Comparison of ENCODE assay signal across 12 mouse cellular contexts in genomic region chr15:98714230-98714652, GRCm38 (mm10). TPM values are rescaled to one million over a fixed set of nuclear protein-coding genes. Genes with fewer than 3 reads are reported as not detected.
A peak's percentile ranks its signal among the peaks of the same experiment; 100 is the strongest.
DNase-seq lines count a peak whose midpoint lies in the region; ATAC-seq and TF ChIP-seq lines count a peak whose summit lies in the region.
"Had no signal": no experiment of that assay in that cellular context is flagged by ENCODE, and none has a peak within 500 bp of the region (broad histone marks: within the 10 kb centered on the region; RNA-seq: fewer than 3 reads in every experiment).

No protein-coding gene starts in this region.

- TF ChIP-seq POLR2A in lung, adult 2 months (IDR thresholded peaks at IDR 0.05; ENCODE audit: borderline replicate concordance, extremely low read depth, low read depth, low read length) = no peak

- no peak for ATAC-seq in cerebellum, adult (ENCODE audit: insufficient number of reproducible peaks, low FRiP score, low TSS enrichment)
- ATAC-seq in heart, postnatal 0 days (ENCODE audit: insufficient read depth, low read depth) = peak; percentile 75

- no peak overlapping the region for H3K9ac ChIP-seq in heart, postnatal 0 days (replicated peaks; ENCODE audit: low read depth, low read length)
- H3K9ac ChIP-seq: heart, embryonic 13.5 days; neural tube, embryonic 13.5 days had no signal

- DNase-seq in cerebellum, postnatal 10 days = peak; percentile 89 to 90
- peak; percentile 79 for DNase-seq in 416B (ENCODE audit: low read depth)
- peak; percentile 58 for DNase-seq in heart, postnatal 0 days (ENCODE audit: low spot score)
- DNase-seq in lung, adult 2 months = peak; percentile 50
- no peak for DNase-seq in urinary bladder, postnatal 14 days (ENCODE audit: low spot score)
- DNase-seq in cerebellum, adult 8-10 months = no peak
- DNase-seq in thymus, postnatal 14 days = no peak

- 25% methylated on average over 5 of the region's 5 CpGs for WGBS in heart, postnatal 0 days
- WGBS in lung, adult 2 months = 20% methylated on average over 5 of the region's 5 CpGs

- no peak for TF ChIP-seq EP300 in heart, postnatal 0 days (IDR thresholded peaks at IDR 0.05; ENCODE audit: low read depth)

- 0 out of 2 replicates have a peak overlapping the region, but pooled peaks have one; percentile 7 for H3K4me2 ChIP-seq in heart, postnatal 0 days (ENCODE audit: low read depth, low read length)
- H3K4me2 ChIP-seq: heart, embryonic 13.5 days; neural tube, embryonic 13.5 days had no signal

- peak overlapping the region; percentile 62 for H3K27ac ChIP-seq in heart, postnatal 0 days (ENCODE audit: low read depth)
- H3K27ac ChIP-seq: heart, embryonic 13.5 days; layer of hippocampus, adult 2 months; neural tube, embryonic 13.5 days had no signal

- H3K4me1 ChIP-seq in heart, postnatal 0 days (ENCODE audit: control insufficient read depth, insufficient read depth) = peaks cover 9% of the 10 kb centered on the region
- H3K4me1 ChIP-seq in lung, adult 2 months (ENCODE audit: control insufficient read depth, insufficient read depth, low read length) = 0 out of 2 replicates have a peak, but pooled peaks cover 2% of the 10 kb centered on the region
- H3K4me1 ChIP-seq: neural tube, embryonic 13.5 days had no signal

- H3K36me3 ChIP-seq in heart, postnatal 0 days (replicated peaks; ENCODE audit: control insufficient read depth, insufficient read depth, low read length) = no peaks in the 10 kb centered on the region
- H3K36me3 ChIP-seq: heart, embryonic 13.5 days; neural tube, embryonic 13.5 days had no signal

- TF ChIP-seq CTCF in heart, postnatal 0 days (IDR thresholded peaks at IDR 0.05; ENCODE audit: low read depth) = no peak
- peak; percentile 11; the same call in 1 of the 2 replicates for TF ChIP-seq CTCF in lung, adult 2 months (IDR thresholded peaks at IDR 0.05; ENCODE audit: insufficient read depth, low read length)

- H3K27me3 ChIP-seq in heart, postnatal 0 days (ENCODE audit: control insufficient read depth, insufficient read depth, low read length) = no peaks in the 10 kb centered on the region
- H3K27me3 ChIP-seq: neural tube, embryonic 13.5 days had no signal

- H3K9me3 ChIP-seq in heart, postnatal 0 days (replicated peaks; ENCODE audit: control insufficient read depth, low read length) = no peaks in the 10 kb centered on the region
- H3K9me3 ChIP-seq: heart, embryonic 13.5 days; neural tube, embryonic 13.5 days had no signal

- no peak overlapping the region for H3K4me3 ChIP-seq in heart, postnatal 0 days (ENCODE audit: low read depth, low read length)
- H3K4me3 ChIP-seq in lung, adult 2 months (replicated peaks; ENCODE audit: extremely low read depth, low read depth, low read length) = no peak overlapping the region
- H3K4me3 ChIP-seq: heart, embryonic 13.5 days; layer of hippocampus, adult 2 months; neural tube, embryonic 13.5 days had no signal

RNA-seq across cellular contexts. Expression of gene Ccdc65, which starts 6.2 kb away (rescaled TPM):
- total RNA-seq in heart, postnatal 0 days (2014; rRNA removed; ENCODE audit: low replicate concordance) = 0.77 TPM in 1 of 2 replicates, not detected in the other
- 0.25 and 0.86 TPM in 2 replicates for polyA plus RNA-seq in heart, postnatal 0 days (2015; fragmentation: Nextera tagmentation; extraction: Ambion mirVana)
- 3.1 and 3.6 TPM in 2 replicates for polyA plus RNA-seq in lung, adult 2 months (2012; rRNA removed)
- total RNA-seq: megakaryocyte-erythroid progenitor cell, adult 5-6 weeks had no signal

RNA-seq across cellular contexts. Expression of gene Fkbp11, which starts 13.8 kb away (rescaled TPM):
- total RNA-seq in heart, postnatal 0 days (2014; rRNA removed; ENCODE audit: low replicate concordance) = 4.3 and 26.7 TPM in 2 replicates
- polyA plus RNA-seq in heart, postnatal 0 days (2015; fragmentation: Nextera tagmentation; extraction: Ambion mirVana) = 21.7 and 22.0 TPM in 2 replicates
- 11.1 and 12.5 TPM in 2 replicates for polyA plus RNA-seq in lung, adult 2 months (2012; rRNA removed)

RNA-seq across cellular contexts. Expression of gene Rnd1, which starts 37.0 kb away (rescaled TPM):
- 7.1 and 13.0 TPM in 2 replicates for total RNA-seq in heart, postnatal 0 days (2014; rRNA removed; ENCODE audit: low replicate concordance)
- 1.0 and 1.1 TPM in 2 replicates for polyA plus RNA-seq in heart, postnatal 0 days (2015; fragmentation: Nextera tagmentation; extraction: Ambion mirVana)
- 19.6 and 23.6 TPM in 2 replicates for polyA plus RNA-seq in lung, adult 2 months (2012; rRNA removed)

RNA-seq across cellular contexts. Expression of gene Arf3, which starts 48.8 kb away (rescaled TPM):
- total RNA-seq in heart, postnatal 0 days (2014; rRNA removed; ENCODE audit: low replicate concordance) = 27.6 and 28.7 TPM in 2 replicates
- polyA plus RNA-seq in heart, postnatal 0 days (2015; fragmentation: Nextera tagmentation; extraction: Ambion mirVana) = 15.9 and 17.3 TPM in 2 replicates
- polyA plus RNA-seq in lung, adult 2 months (2012; rRNA removed) = 110 and 166 TPM in 2 replicates

RNA-seq across cellular contexts. Expression of gene Ddx23, which starts 51.5 kb away (rescaled TPM):
- total RNA-seq in heart, postnatal 0 days (2014; rRNA removed; ENCODE audit: low replicate concordance) = 25.1 and 32.7 TPM in 2 replicates
- 11.8 and 12.9 TPM in 2 replicates for polyA plus RNA-seq in heart, postnatal 0 days (2015; fragmentation: Nextera tagmentation; extraction: Ambion mirVana)
- polyA plus RNA-seq in lung, adult 2 months (2012; rRNA removed) = 28.4 and 38.9 TPM in 2 replicates

Comparison
In these comparisons a context has a peak if more than half of its experiments do, and no peak if none do; other contexts are left out.
1. DNase-seq: peak in cerebellum, postnatal 10 days (2 of 2), 416B (single experiment), heart, postnatal 0 days (single experiment) and lung, adult 2 months (single experiment); none in urinary bladder, postnatal 14 days (single experiment), cerebellum, adult 8-10 months (single experiment) and thymus, postnatal 14 days (single experiment).